Mouse (Mus musculus): ENCODE results near the gene Rap2c.

Gene Rap2c

DNA sequence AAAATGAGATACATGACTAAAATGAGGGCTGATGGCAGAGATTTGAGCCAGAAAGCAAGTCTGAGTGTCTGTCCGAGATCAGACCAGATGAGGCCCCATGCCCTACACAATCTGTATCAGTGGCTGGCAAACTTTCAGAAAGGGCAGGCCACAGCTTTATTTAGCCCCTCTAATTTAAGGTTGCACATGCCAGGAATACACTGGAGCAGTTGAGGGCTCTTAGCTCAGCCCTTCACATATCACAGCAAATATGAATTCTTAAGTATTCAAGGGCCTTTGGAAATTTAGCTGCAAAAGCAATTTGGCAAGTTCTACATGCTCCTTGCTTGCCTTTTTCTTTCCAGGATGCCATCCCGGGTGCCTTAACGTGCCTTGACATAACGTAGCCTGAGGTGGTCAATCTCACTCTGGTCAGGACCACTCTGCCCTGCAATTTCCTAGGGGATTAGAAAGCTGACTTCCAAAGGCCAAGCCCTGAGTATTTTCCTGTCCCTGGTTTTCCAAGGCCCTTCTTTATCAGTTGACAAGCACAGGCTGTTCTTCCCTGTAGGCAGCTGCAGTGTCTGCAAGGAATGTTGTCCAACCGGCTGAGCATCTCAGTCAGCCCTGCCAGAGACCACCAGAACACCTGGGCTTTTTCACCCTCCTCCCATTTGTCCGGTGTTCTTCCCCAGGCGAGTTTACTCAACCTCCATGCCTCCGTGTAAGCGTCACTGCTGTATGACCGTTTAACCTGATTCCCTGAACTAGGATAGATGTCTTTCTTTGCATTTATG, 49.5 kb downstream of the Rap2c start:
- DNase-seq = peak; percentile 50

DNA sequence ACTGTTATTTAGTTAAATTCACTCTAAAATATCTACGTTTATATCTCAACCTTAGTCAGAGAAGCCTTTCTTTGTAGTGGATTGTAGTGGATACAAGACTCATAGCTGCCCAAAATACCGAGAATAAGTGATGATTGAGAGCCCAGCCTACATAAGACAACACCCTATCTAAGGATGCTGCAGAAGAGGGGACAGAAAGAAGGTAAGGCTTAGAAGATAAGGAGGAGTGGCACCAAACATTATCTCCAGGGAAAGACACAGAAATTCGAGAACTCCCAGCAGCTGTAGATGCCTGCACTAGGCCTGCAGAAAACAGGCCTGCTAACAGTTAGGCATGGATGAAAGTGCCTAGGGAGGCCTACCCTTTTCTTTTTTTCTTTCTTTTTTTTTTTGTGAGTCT, 52.7 kb downstream of the Rap2c start:
- no peak for DNase-seq

GRCm38 (mm10) chrX:50962955-50963354, 54.9 kb downstream of the Rap2c start:
- peak; percentile 3 for DNase-seq

All from lung, postnatal 36 days (tissue).